Mouse (Mus musculus): ENCODE measurements around the gene Arg1. TPM values are rescaled to one million over a fixed set of nuclear protein-coding genes. Genes with fewer than 3 reads are reported as not detected.

Gene Arg1
- polyA plus RNA-seq, 1 experiment = not detected

GRCm38 (mm10) chr10:24961889-24962288, 34.6 kb upstream of the Arg1 start:
- no peak overlapping the region for H3ac ChIP-seq (ENCODE audit: control insufficient read depth, insufficient read length)
- no peaks in the 10 kb centered on the region for H3K36me3 ChIP-seq (ENCODE audit: control insufficient read depth, insufficient read depth)
- no peak overlapping the region for H3K4me2 ChIP-seq (ENCODE audit: low read depth)
- H3K27me3 ChIP-seq (ENCODE audit: control insufficient read depth, insufficient read depth, insufficient read length) = no peaks in the 10 kb centered on the region
- H3K79me2 ChIP-seq (ENCODE audit: control insufficient read depth, insufficient read depth) = no peaks in the 10 kb centered on the region
- TF ChIP-seq POLR2AphosphoS2 (IDR thresholded peaks at IDR 0.05; ENCODE audit: insufficient read length, low read depth) (no peak), USF1 (IDR thresholded peaks at IDR 0.05; ENCODE audit: low read depth) (no peak), MYOG (IDR thresholded peaks at IDR 0.05; ENCODE audit: control insufficient read depth in 1 of 3, insufficient read depth in 1 of 3, insufficient read length in 2 of 3, low read depth in 2 of 3) (no peak), MAX (IDR thresholded peaks at IDR 0.05; ENCODE audit: low read depth) (no peak), CEBPB (IDR thresholded peaks at IDR 0.05; ENCODE audit: insufficient read depth, poor library complexity, severe bottlenecking) (no peak), TCF12 (IDR thresholded peaks at IDR 0.05; ENCODE audit: insufficient read depth, poor library complexity, severe bottlenecking) (no peak)
- no peak overlapping the region for H3K4me3 ChIP-seq

- H3K36me3 ChIP-seq (ENCODE audit: control insufficient read depth, insufficient read depth) = no peaks in the 10 kb centered on the region
- H3ac ChIP-seq (ENCODE audit: control insufficient read depth, insufficient read length) = no peak overlapping the region
- no peaks in the 10 kb centered on the region for H3K79me2 ChIP-seq (ENCODE audit: control insufficient read depth, insufficient read depth)
- H3K4me2 ChIP-seq (ENCODE audit: low read depth) = no peak overlapping the region
- H3K4me3 ChIP-seq = no peak overlapping the region
- no peak for TF ChIP-seq E2F4 (IDR thresholded peaks at IDR 0.05; ENCODE audit: insufficient read depth)
- no peak for TF ChIP-seq SRF (IDR thresholded peaks at IDR 0.05; ENCODE audit: control insufficient read depth, insufficient read length, low read depth)
- no peak for TF ChIP-seq REST (IDR thresholded peaks at IDR 0.05; ENCODE audit: insufficient read depth, insufficient read length)
- no peak for TF ChIP-seq POLR2AphosphoS2 (IDR thresholded peaks at IDR 0.05; ENCODE audit: insufficient read length, low read depth)
- H3K27me3 ChIP-seq (ENCODE audit: control insufficient read depth, insufficient read depth, insufficient read length) = no peaks in the 10 kb centered on the region
These were observed 33.8 kb upstream of the Arg1 start for GRCm38 (mm10) chr10:24961112-24961511.

GRCm38 (mm10) chr10:24959043-24959916, 32.0 kb upstream of the Arg1 start:
- H3K4me2 ChIP-seq (ENCODE audit: low read depth) = no peak overlapping the region
- H3K4me3 ChIP-seq = no peak overlapping the region
- H3K36me3 ChIP-seq (ENCODE audit: control insufficient read depth, insufficient read depth) = no peaks in the 10 kb centered on the region
- no peaks in the 10 kb centered on the region for H3K79me2 ChIP-seq (ENCODE audit: control insufficient read depth, insufficient read depth)
- H3ac ChIP-seq (ENCODE audit: control insufficient read depth, insufficient read length) = no peak overlapping the region
- H3K27me3 ChIP-seq (ENCODE audit: control insufficient read depth, insufficient read depth, insufficient read length) = no peaks in the 10 kb centered on the region
- peak in 1 of 3 experiments; percentile 24 for TF ChIP-seq MYOD1 (IDR thresholded peaks at IDR 0.05; ENCODE audit: control insufficient read depth in 1 of 3, insufficient read length in 2 of 3, low read depth in 2 of 3)
- TF ChIP-seq SRF (IDR thresholded peaks at IDR 0.05; ENCODE audit: control insufficient read depth, insufficient read length, low read depth) = no peak
- no peak for TF ChIP-seq TCF12 (IDR thresholded peaks at IDR 0.05; ENCODE audit: insufficient read depth, poor library complexity, severe bottlenecking)
- TF ChIP-seq POLR2AphosphoS2 (IDR thresholded peaks at IDR 0.05; ENCODE audit: insufficient read length, low read depth) = no peak
- TF ChIP-seq CEBPB (IDR thresholded peaks at IDR 0.05; ENCODE audit: insufficient read depth, poor library complexity, severe bottlenecking) = no peak
- no peak for TF ChIP-seq MAX (IDR thresholded peaks at IDR 0.05; ENCODE audit: low read depth)
- TF ChIP-seq MYOG (IDR thresholded peaks at IDR 0.05; ENCODE audit: control insufficient read depth in 1 of 3, insufficient read depth in 1 of 3, insufficient read length in 2 of 3, low read depth in 2 of 3) = peak in 1 of 3 experiments; percentile 18

GRCm38 (mm10) chr10:24958280-24959042, 31.2 kb upstream of the Arg1 start:
- H3K4me2 ChIP-seq (ENCODE audit: low read depth) = no peak overlapping the region
- TF ChIP-seq SRF (IDR thresholded peaks at IDR 0.05; ENCODE audit: control insufficient read depth, insufficient read length, low read depth) (no peak), POLR2A (IDR thresholded peaks at IDR 0.05; ENCODE audit: insufficient read length, low read depth) (no peak), MYOG (IDR thresholded peaks at IDR 0.05; ENCODE audit: control insufficient read depth in 1 of 3, insufficient read depth in 1 of 3, insufficient read length in 2 of 3, low read depth in 2 of 3) (no peak), E2F4 (IDR thresholded peaks at IDR 0.05; ENCODE audit: insufficient read depth) (no peak), MYOD1 (IDR thresholded peaks at IDR 0.05; ENCODE audit: control insufficient read depth in 1 of 3, insufficient read length in 2 of 3, low read depth in 2 of 3) (no peak), CEBPB (IDR thresholded peaks at IDR 0.05; ENCODE audit: insufficient read depth, poor library complexity, severe bottlenecking) (no peak), USF1 (IDR thresholded peaks at IDR 0.05; ENCODE audit: low read depth) (no peak), POLR2AphosphoS2 (IDR thresholded peaks at IDR 0.05; ENCODE audit: insufficient read length, low read depth) (no peak), MAX (IDR thresholded peaks at IDR 0.05; ENCODE audit: low read depth) (no peak), TCF3 (IDR thresholded peaks at IDR 0.05; ENCODE audit: insufficient read length, low read depth) (no peak), REST (IDR thresholded peaks at IDR 0.05; ENCODE audit: insufficient read depth, insufficient read length) (no peak), TCF12 (IDR thresholded peaks at IDR 0.05; ENCODE audit: insufficient read depth, poor library complexity, severe bottlenecking) (no peak)
- H3ac ChIP-seq (ENCODE audit: control insufficient read depth, insufficient read length) = no peak overlapping the region
- no peak overlapping the region for H3K4me3 ChIP-seq
- H3K79me2 ChIP-seq (ENCODE audit: control insufficient read depth, insufficient read depth) = no peaks in the 10 kb centered on the region
- H3K27me3 ChIP-seq (ENCODE audit: control insufficient read depth, insufficient read depth, insufficient read length) = no peaks in the 10 kb centered on the region
- H3K36me3 ChIP-seq (ENCODE audit: control insufficient read depth, insufficient read depth) = no peaks in the 10 kb centered on the region
